Mouse (Mus musculus) spleen, adult 12 weeks (tissue): ENCODE measurements at regions not wholly inside any gene's neighbourhood (a gene's known extent, or its start where the extent isn't known, plus 50 kb on each side); places are given as distances from the start of the nearest gene placed in this dataset.

ENCODE experiments used
- DNase-seq: peaks from one replicate; pipeline ENCODE4 v3.0.0; 2022; ENCODE audit warnings: low spot score

GRCm38 (mm10) chr4:131293560-131293959 lies 349.4 kb downstream of the Matn1 start:
- DNase-seq, result no peak

- no peak for DNase-seq
Observed at GRCm38 (mm10) chr4:131298011-131298674, 354.0 kb downstream of the Matn1 start.

DNA sequence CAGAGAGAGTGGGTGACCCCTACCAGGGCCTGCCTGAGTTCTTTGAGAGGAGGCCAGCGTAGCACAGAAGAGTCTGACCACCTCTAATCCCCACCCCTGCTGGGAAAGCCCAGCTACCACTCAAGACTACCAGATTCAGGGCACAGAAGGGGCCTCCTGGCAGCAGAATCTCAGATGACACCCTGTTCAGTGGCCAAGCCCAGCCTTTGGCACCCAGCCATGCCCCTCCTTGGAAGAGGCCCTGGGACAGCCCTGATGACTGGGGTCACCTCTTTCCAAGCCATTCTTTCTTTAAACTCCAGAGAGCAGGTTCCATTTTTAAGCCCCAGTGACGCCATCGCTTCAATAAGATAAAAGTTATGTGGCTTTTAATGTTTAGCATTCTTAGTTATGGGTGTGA lies 359.8 kb downstream of the Matn1 start:
- no peak for DNase-seq

DNA sequence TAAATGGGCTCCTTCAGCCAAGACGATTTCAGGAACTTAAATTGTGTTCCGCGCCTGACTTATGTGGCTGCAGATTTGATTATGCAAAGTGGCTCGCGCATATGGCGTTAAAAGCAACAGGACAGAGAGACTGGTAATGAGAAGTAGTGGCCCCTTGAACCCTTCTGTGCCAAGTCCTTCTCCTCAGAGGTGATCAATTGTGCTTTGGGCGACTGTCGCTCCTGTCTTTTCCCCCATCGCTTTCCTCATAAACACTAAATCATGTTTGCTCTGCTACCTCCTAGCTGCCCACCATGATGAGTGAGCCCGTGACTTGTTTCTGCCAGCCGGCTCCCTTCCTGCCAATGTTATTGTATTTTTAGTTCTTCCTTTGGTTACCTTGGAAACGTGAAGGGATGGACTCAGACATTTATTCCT lies 360.2 kb downstream of the Matn1 start:
- DNase-seq, result no peak

GRCm38 (mm10) chr4:131314231-131314630 lies 370.0 kb downstream of the Matn1 start:
- no peak for DNase-seq

- DNase-seq, result no peak
Observed at GRCm38 (mm10) chr4:131316041-131316440, 371.9 kb downstream of the Matn1 start.

DNA sequence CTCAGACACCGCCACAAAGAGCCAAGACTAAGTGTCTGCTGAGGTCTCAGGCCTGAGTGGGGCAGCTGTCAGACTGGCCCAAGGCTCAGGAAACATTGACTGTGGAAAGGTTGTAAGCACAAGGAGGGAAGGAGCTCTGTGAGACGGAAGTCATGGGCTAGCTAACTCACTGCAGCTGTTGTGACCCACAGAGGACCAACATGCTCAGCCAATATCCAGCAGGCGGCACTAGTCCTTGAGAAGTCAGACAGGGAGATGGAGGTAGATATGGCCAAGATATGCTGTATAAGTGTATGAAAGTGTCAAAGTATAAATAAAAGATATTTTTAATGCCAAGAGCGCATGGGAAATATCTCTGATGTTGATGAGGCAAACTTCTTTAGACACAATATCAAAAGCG lies 378.1 kb downstream of the Matn1 start:
- no peak for DNase-seq

DNA sequence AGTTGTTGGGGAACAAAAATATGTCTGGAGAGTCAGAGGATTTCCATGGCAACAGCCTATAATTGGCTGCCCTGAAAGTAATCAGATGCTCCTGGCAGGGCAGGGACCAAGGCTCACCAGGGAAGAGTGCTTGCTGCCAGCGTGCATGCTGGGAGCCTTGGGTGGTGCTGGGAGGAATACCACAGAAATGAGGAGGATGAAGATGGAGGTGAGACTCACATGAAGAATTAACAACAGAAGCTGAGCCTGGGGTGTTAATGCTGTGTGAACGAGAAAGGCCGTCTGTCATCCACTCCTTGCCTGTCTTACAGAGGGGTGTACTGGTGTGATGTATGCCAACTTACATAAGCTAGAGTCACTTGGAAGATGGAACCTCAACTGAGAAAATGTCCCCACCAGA lies 380.3 kb downstream of the Matn1 start:
- no peak for DNase-seq

DNA sequence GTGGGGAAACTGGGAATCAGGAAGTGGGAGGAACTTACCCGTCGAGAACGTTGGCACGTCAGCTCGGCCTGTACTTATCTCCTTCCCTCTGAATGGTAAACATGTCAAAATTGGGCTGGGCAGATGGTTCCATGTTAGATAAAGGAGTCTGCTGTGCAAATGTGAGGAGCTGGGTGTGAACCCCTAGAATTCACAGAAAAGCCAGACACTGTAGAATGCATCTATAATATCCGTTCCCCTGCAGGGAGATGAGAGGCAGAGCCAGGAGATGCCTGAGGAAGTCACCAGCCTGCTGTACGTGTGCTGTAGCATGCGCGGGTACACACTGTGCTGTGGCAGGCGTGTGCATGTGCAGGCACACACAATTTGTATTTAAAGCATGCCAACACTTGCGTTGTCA lies 381.0 kb downstream of the Matn1 start:
- DNase-seq, result no peak

GRCm38 (mm10) chr4:131325609-131326008 lies 381.4 kb downstream of the Matn1 start:
- no peak for DNase-seq

- DNase-seq, result no peak
Observed at GRCm38 (mm10) chr4:131329398-131329797, 385.2 kb downstream of the Matn1 start.

GRCm38 (mm10) chr4:131331646-131332045 lies 387.5 kb downstream of the Matn1 start:
- DNase-seq, result no peak

- DNase-seq, result no peak
Observed at GRCm38 (mm10) chr4:131336801-131337200, 392.6 kb downstream of the Matn1 start.

DNA sequence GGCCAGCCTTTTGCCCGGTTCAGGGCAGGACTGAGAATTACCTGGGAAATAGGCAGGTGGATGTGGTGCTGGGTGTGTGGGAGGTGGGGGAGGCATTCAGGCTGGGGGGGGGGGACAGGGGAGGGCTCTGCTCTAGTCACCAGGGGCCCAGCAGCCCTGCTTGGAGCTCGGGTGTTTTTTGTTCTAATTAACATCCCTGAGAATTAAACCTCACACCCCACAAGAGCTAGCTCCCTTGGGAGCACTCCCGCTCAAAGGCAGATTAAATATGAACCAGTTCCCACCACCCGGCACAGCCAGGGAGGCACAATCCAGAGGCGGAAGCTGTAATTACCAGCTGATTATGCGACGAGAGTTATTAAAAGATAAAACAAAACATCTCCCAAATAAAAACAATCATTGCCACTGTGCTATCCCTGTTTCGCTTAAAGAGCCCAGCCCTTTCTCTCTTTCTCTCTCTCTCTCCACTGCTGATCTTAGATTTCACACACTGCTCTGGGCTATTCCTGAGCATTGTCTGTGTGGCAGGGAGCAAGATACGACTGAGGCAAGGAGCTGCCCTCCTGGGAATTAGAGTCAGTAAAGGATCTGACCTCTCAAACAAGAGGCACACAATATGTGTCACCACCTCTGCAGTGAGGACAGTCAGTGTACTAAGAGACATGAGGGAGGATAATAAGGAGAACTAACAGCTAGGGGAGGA lies 397.0 kb downstream of the Matn1 start:
- no peak for DNase-seq

- DNase-seq, result no peak
Observed at GRCm38 (mm10) chr4:131346727-131347126, 402.5 kb downstream of the Matn1 start.

- no peak for DNase-seq
Observed at GRCm38 (mm10) chr4:131350268-131350667, 406.1 kb downstream of the Matn1 start.

- DNase-seq, result no peak
Observed at GRCm38 (mm10) chr4:131354908-131355307, 410.7 kb downstream of the Matn1 start.

DNA sequence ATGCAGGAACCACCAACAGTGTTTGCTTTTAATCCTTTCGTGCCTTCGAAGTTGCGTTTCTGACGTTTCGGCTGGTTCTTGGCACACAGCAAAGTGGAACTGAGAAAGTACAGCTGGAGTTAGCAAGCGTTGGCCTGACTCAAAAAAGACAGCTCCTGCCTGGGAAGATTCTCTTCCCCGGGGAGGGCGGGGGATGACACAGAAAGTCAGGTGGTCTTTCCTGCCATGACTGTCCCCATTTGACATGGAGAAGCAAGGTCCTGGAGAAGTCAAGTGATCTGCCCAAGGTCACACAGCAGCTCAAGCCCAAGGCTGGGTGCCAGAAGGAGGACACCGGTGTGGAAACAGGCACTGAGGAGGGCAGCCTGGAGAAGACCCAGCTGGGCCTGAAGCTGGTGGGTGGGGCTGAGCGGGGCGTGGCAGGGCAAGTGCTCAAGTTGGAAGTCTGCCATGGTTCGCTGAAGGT lies 411.4 kb downstream of the Matn1 start:
- no peak for DNase-seq

- DNase-seq, result no peak
Observed at GRCm38 (mm10) chr4:131356316-131356715, 412.1 kb downstream of the Matn1 start.

GRCm38 (mm10) chr4:131363030-131363429 lies 418.8 kb downstream of the Matn1 start:
- DNase-seq, result no peak

DNA sequence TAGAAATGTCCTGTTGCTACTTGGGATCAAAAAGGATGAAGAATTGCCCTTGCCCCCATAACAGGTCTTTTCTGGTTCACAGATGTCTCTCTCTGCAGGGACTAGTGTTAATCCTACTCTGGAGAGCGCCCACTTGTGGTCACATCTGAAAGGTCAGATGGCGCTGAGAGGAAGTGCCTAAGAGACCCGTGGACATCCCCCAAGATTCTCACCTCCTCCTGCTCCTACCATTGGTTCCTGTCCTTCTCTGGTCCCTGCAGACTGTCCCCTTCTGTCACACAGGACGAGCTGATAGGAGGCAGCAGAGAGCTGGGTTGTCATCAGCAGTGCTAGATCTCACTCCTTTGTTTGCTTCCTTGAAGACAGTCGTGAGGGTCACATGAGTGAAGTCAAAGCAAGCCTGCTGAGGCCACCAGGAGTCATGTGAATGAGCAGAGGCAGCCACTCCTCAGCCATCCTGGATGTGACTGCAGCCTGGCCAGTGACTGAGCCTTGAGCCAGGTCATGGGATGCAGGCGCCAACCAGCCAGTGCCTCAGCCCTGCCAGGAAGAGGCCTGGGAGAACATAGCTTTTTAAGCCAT lies 420.6 kb downstream of the Matn1 start:
- DNase-seq, result no peak

GRCm38 (mm10) chr4:131366006-131366405 lies 421.8 kb downstream of the Matn1 start:
- DNase-seq, result no peak

DNA sequence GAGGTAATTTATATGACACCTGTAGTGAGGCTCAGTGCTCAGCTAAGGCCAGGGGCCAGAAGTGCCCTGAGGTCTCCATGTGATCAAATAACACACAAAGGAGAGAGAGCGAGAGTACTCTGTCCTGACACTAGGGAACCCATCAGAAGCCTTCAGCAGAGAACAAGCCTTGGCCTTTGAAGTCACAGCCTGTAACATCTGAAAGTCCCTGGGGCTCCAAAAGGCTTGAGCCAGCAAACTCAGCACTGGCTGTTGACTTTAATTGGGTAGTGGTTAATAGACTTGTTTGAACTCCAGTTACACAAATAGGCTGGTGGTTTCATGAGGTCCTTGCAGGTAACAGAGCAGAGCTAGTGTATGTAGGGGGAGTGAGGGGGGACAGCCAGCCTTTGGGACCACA lies 422.5 kb downstream of the Matn1 start:
- DNase-seq, result no peak
